Mouse (Mus musculus) MEL (cell line): Measurements from ENCODE around the gene Dock9. TPM values are rescaled to one million over a fixed set of nuclear protein-coding genes. Genes with fewer than 3 reads are reported as not detected.

Experiments used
- DNase-seq: peaks from one replicate; pipeline ENCODE4 v3.0.0; 2011; ENCODE audit warnings: low read depth, low spot score
- H3K27ac ChIP-seq: 2 replicates; pipeline ENCODE4 v1.5.1; 2012; ENCODE audit warnings: low read depth, mild to moderate bottlenecking, control low read depth, low read length, moderate library complexity; ENCODE audit not compliant: control insufficient read depth
- H3K27me3 ChIP-seq, 2 experiments: fragments of 150-350 bp in 1 of 2; sonication (generic) in 1 of 2; 2 replicates each; pipeline ENCODE4 v1.6.1; 2012; ENCODE audit warnings: low read length in 2 of 2, mild to moderate bottlenecking in 2 of 2, improper control_type of control experiment in 1 of 2, moderate library complexity in 1 of 2; ENCODE audit not compliant: insufficient read depth in 2 of 2, control insufficient read depth in 1 of 2
- H3K36me3 ChIP-seq, 2 experiments: 2 replicates each; pipeline ENCODE4 v1.6.1; 2012 to 2014; ENCODE audit warnings: low read length in 2 of 2, improper control_type of control experiment in 1 of 2, inconsistent platforms in 1 of 2, mild to moderate bottlenecking in 1 of 2; ENCODE audit not compliant: insufficient read depth in 2 of 2, control insufficient read depth in 1 of 2
- H3K4me1 ChIP-seq, 2 experiments: fragments of 150-350 bp in 1 of 2; sonication (generic) in 1 of 2; 2 replicates each; pipeline ENCODE4 v1.6.1; 2012; ENCODE audit warnings: low read length in 2 of 2, improper control_type of control experiment in 1 of 2, mild to moderate bottlenecking in 1 of 2; ENCODE audit not compliant: insufficient read depth in 2 of 2, control insufficient read depth in 1 of 2
- H3K4me3 ChIP-seq, 2 experiments: fragments of 150-350 bp in 1 of 2; sonication (generic) in 1 of 2; 2 replicates each; pipeline ENCODE4 v1.5.1; 2012; ENCODE audit warnings: low read depth in 2 of 2, low read length in 2 of 2, mild to moderate bottlenecking in 2 of 2, moderate library complexity in 2 of 2, control low read depth in 1 of 2, improper control_type of control experiment in 1 of 2; ENCODE audit not compliant: control insufficient read depth in 1 of 2, insufficient read depth in 1 of 2
- H3K79me2 ChIP-seq: 2 replicates; pipeline ENCODE4 v1.6.1; 2012; ENCODE audit warnings: mild to moderate bottlenecking, low read length, moderate library complexity; ENCODE audit not compliant: control insufficient read depth, poor library complexity, insufficient read depth
- H3K9ac ChIP-seq: 2 replicates; pipeline ENCODE4 v1.6.1; 2012; ENCODE audit warnings: low read depth, mild to moderate bottlenecking, control low read depth, low read length, moderate library complexity; ENCODE audit not compliant: control insufficient read depth, poor library complexity, severe bottlenecking
- H3K9me3 ChIP-seq: fragments of 150-350 bp; sonication (generic); replicated peaks from 2 replicates; pipeline ENCODE4 v1.6.1; 2012; ENCODE audit warnings: mild to moderate bottlenecking, low read length, improper control_type of control experiment, moderate library complexity; ENCODE audit not compliant: insufficient read depth
- BHLHE40 ChIP-seq: IDR thresholded peaks from 2 replicates; pipeline ENCODE4 v1.6.1; 2012; ENCODE audit warnings: low read depth, mild to moderate bottlenecking, inconsistent platforms, low read length, improper control_type of control experiment, borderline replicate concordance
- CTCF ChIP-seq, 3 experiments: IDR thresholded peaks in 2 of 3; conservative IDR thresholded peaks in 1 of 3; 2 replicates each; pipeline ENCODE4 v1.5.1; 2011 to 2012; ENCODE audit warnings: low read length in 3 of 3, low read depth in 2 of 3, mild to moderate bottlenecking in 2 of 3, improper control_type of control experiment in 1 of 3, inconsistent platforms in 1 of 3, mixed read lengths in 1 of 3, moderate library complexity in 1 of 3; ENCODE audit not compliant: control insufficient read depth in 1 of 3, insufficient read depth in 1 of 3, poor library complexity in 1 of 3, severe bottlenecking in 1 of 3
- E2F4 ChIP-seq: IDR thresholded peaks from 2 replicates; pipeline ENCODE4 v1.6.1; 2011; ENCODE audit warnings: low read depth, low read length, improper control_type of control experiment, borderline replicate concordance
- ELF1 ChIP-seq: IDR thresholded peaks from 2 replicates; pipeline ENCODE4 v1.6.1; 2014; ENCODE audit warnings: low read depth, mild to moderate bottlenecking, inconsistent platforms, low read length, improper control_type of control experiment, moderate library complexity
- EP300 ChIP-seq, 2 experiments: IDR thresholded peaks; 2 replicates each; pipeline ENCODE4 v1.6.1; 2011; ENCODE audit warnings: improper control_type of control experiment in 2 of 2, low read length in 2 of 2, low read depth in 1 of 2, mild to moderate bottlenecking in 1 of 2
- GABPA ChIP-seq: IDR thresholded peaks from 2 replicates; pipeline ENCODE4 v1.6.1; 2012; ENCODE audit warnings: low read depth, mild to moderate bottlenecking, inconsistent platforms, low read length, improper control_type of control experiment, moderate library complexity
- GATA1 ChIP-seq: IDR thresholded peaks from 2 replicates; pipeline ENCODE4 v1.6.1; 2011; ENCODE audit warnings: low read depth, low read length, improper control_type of control experiment
- JUND ChIP-seq: IDR thresholded peaks from 2 replicates; pipeline ENCODE4 v1.6.1; 2011; ENCODE audit warnings: low read depth, mild to moderate bottlenecking, improper control_type of control experiment, low read length
- MAX ChIP-seq: IDR thresholded peaks from 2 replicates; pipeline ENCODE4 v1.6.1; 2011; ENCODE audit warnings: low read length, improper control_type of control experiment
- MXI1 ChIP-seq: IDR thresholded peaks from 2 replicates; pipeline ENCODE4 v1.6.1; 2011; ENCODE audit warnings: mild to moderate bottlenecking, low read depth, low read length, improper control_type of control experiment
- MYB ChIP-seq: IDR thresholded peaks from 2 replicates; pipeline ENCODE4 v1.6.1; 2011; ENCODE audit warnings: mild to moderate bottlenecking, low read depth, low read length, improper control_type of control experiment
- MYC ChIP-seq: IDR thresholded peaks from 2 replicates; pipeline ENCODE4 v1.6.1; 2011; ENCODE audit warnings: low read depth, mild to moderate bottlenecking, low read length, improper control_type of control experiment, moderate library complexity
- NELFE ChIP-seq: IDR thresholded peaks from 2 replicates; pipeline ENCODE4 v1.6.1; 2011; ENCODE audit warnings: low read depth, low read length, improper control_type of control experiment
- POLR2A ChIP-seq, 2 experiments: IDR thresholded peaks; 2 replicates each; pipeline ENCODE4 v1.6.1; 2011 to 2012; ENCODE audit warnings: low read length in 2 of 2, mild to moderate bottlenecking in 2 of 2, control low read depth in 1 of 2, improper control_type of control experiment in 1 of 2, low read depth in 1 of 2, moderate library complexity in 1 of 2; ENCODE audit not compliant: control insufficient read depth in 1 of 2, insufficient read depth in 1 of 2, poor library complexity in 1 of 2
- POLR2AphosphoS2 ChIP-seq: IDR thresholded peaks from 2 replicates; pipeline ENCODE4 v1.6.1; 2011; ENCODE audit warnings: low read length, improper control_type of control experiment
- POLR2AphosphoS5 ChIP-seq: IDR thresholded peaks from 2 replicates; pipeline ENCODE4 v1.6.1; 2012; ENCODE audit warnings: low read depth, borderline replicate concordance, mild to moderate bottlenecking, inconsistent platforms, low read length, moderate library complexity, mixed read lengths
- RCOR1 ChIP-seq: IDR thresholded peaks from 2 replicates; pipeline ENCODE4 v1.6.1; 2012; ENCODE audit warnings: low read depth, mild to moderate bottlenecking, inconsistent platforms, low read length, improper control_type of control experiment
- SIN3A ChIP-seq: IDR thresholded peaks from 2 replicates; pipeline ENCODE4 v1.6.1; 2012; ENCODE audit warnings: low read length, improper control_type of control experiment, inconsistent platforms
- TAL1 ChIP-seq: IDR thresholded peaks from 2 replicates; pipeline ENCODE4 v1.6.1; 2012; ENCODE audit warnings: mild to moderate bottlenecking, inconsistent platforms, low read length, moderate library complexity, mixed read lengths
- TBP ChIP-seq: IDR thresholded peaks from 2 replicates; pipeline ENCODE4 v1.8.0; 2011; ENCODE audit warnings: low read depth, low read length, improper control_type of control experiment
- TCF12 ChIP-seq: IDR thresholded peaks from 2 replicates; pipeline ENCODE4 v1.6.1; 2014; ENCODE audit warnings: low read depth, mild to moderate bottlenecking, inconsistent platforms, low read length, improper control_type of control experiment, moderate library complexity
- USF1 ChIP-seq: IDR thresholded peaks from 2 replicates; pipeline ENCODE4 v1.6.1; 2014; ENCODE audit warnings: low read depth, mild to moderate bottlenecking, inconsistent platforms, low read length, improper control_type of control experiment, moderate library complexity
- USF2 ChIP-seq, 2 experiments: IDR thresholded peaks; 2 replicates each; pipeline ENCODE4 v1.6.1; 2011 to 2012; ENCODE audit warnings: improper control_type of control experiment in 2 of 2, low read length in 2 of 2, borderline replicate concordance in 1 of 2, inconsistent platforms in 1 of 2, low read depth in 1 of 2, mild to moderate bottlenecking in 1 of 2; ENCODE audit not compliant: insufficient read depth in 1 of 2
- ZKSCAN1 ChIP-seq: IDR thresholded peaks from 2 replicates; pipeline ENCODE4 v1.6.1; 2012; ENCODE audit warnings: low read depth, mild to moderate bottlenecking, inconsistent platforms, low read length, improper control_type of control experiment, moderate library complexity
- ZMIZ1 ChIP-seq: IDR thresholded peaks from 2 replicates; pipeline ENCODE4 v1.6.1; 2012; ENCODE audit warnings: low read depth, mild to moderate bottlenecking, inconsistent platforms, low read length, improper control_type of control experiment, moderate library complexity
- polyA plus RNA-seq, 2 experiments: library from polyadenylated mRNA; stranded (reverse) in 1 of 2; unstranded in 1 of 2; fragments of >175 nt in 1 of 2; fragments of >200 nt in 1 of 2; gene quantifications; 2 replicates each; pipeline versions ENCODE4 v1.2.1 to v1.2.4; 2012; ENCODE audit warnings: low replicate concordance in 2 of 2, low read depth in 1 of 2; ENCODE audit not compliant: insufficient read length in 2 of 2, insufficient read depth in 1 of 2, missing spikeins in 1 of 2
- total RNA-seq: library from RNA; depleted of rRNA; stranded (reverse); fragments of 300-350 nt; gene quantifications from 2 replicates; pipeline ENCODE4 v1.2.3, GENCODE M21; 2012

Dock9 gene
- total and polyA plus RNA-seq, 3 experiments: 6.3 to 9.4 TPM; not detected in 1

- Histone ChIP-seq H3K27me3 (no peaks in the 10 kb centered on the region), H3K79me2 (no peaks in the 10 kb centered on the region), H3K27ac (no peak overlapping the region), H3K36me3 (no peaks in the 10 kb centered on the region), H3K4me3 (no peak overlapping the region), H3K4me1 (no peaks in the 10 kb centered on the region), H3K9ac (no peak overlapping the region), H3K9me3 (no peaks in the 10 kb centered on the region)
- peak; percentile 8 for DNase-seq
- TF ChIP-seq POLR2AphosphoS5: no peak
- TF ChIP-seq TBP: no peak
- TF ChIP-seq MYC: no peak
- TF ChIP-seq ELF1: no peak
- TF ChIP-seq MAX: no peak
- no peak for TF ChIP-seq EP300 (IDR thresholded peaks at IDR 0.05; ENCODE audit: low read depth in 1 of 2, low read length in 2 of 2)
- no peak for TF ChIP-seq POLR2AphosphoS2
- no peak for TF ChIP-seq RCOR1
- no peak for TF ChIP-seq GATA1
- TF ChIP-seq NELFE: no peak
- TF ChIP-seq ZKSCAN1: no peak
- no peak for TF ChIP-seq USF2 (IDR thresholded peaks at IDR 0.05; ENCODE audit: borderline replicate concordance in 1 of 2, insufficient read depth in 1 of 2, low read depth in 1 of 2, low read length in 2 of 2)
- TF ChIP-seq MYB: no peak
- TF ChIP-seq JUND: no peak
Observed at GRCm38 (mm10) chr14:121688175-121688574, 109.5 kb downstream of the Dock9 start.

GRCm38 (mm10) chr14:121687274-121687673 lies 110.4 kb downstream of the Dock9 start:
- Histone ChIP-seq H3K4me1 (no peaks in the 10 kb centered on the region), H3K36me3 (no peaks in the 10 kb centered on the region), H3K9me3 (no peaks in the 10 kb centered on the region), H3K4me3 (no peak overlapping the region), H3K27me3 (no peaks in the 10 kb centered on the region), H3K79me2 (no peaks in the 10 kb centered on the region), H3K9ac (no peak overlapping the region), H3K27ac (no peak overlapping the region)
- peak; percentile 39 for DNase-seq
- TF ChIP-seq GABPA (no peak), MAX (no peak), E2F4 (no peak), RCOR1 (no peak), ZMIZ1 (no peak), SIN3A (no peak), TCF12 (no peak), POLR2A (IDR thresholded peaks at IDR 0.05; ENCODE audit: control insufficient read depth in 1 of 2, insufficient read depth in 1 of 2, low read depth in 1 of 2, low read length in 2 of 2, poor library complexity in 1 of 2) (no peak), POLR2AphosphoS2 (no peak), MXI1 (no peak), ELF1 (no peak), BHLHE40 (no peak), TAL1 (no peak), GATA1 (no peak), MYC (no peak), NELFE (no peak), CTCF (IDR thresholded peaks at IDR 0.05 in 2 of 3, conservative IDR thresholded peaks at IDR 0.05 in 1 of 3; ENCODE audit: control insufficient read depth in 1 of 3, insufficient read depth in 1 of 3, low read depth in 2 of 3, low read length in 3 of 3, poor library complexity in 1 of 3, severe bottlenecking in 1 of 3) (no peak), USF1 (no peak)
